Mouse (Mus musculus) forebrain, embryonic 13.5 days (tissue): ENCODE results near the gene Dusp22. TPM values are rescaled to one million over a fixed set of nuclear protein-coding genes. Genes with fewer than 3 reads are reported as not detected.

Experiments used
- ATAC-seq: fragments of 200-750 bp; cut with Nextera tagmentation; 2 replicates; pipeline ENCODE4 v1.8.0; 2017
- H3K27ac ChIP-seq: fragments of 300-500 bp; sonication (generic); 2 replicates; pipeline ENCODE4 v1.5.1; 2015; ENCODE audit warnings: inconsistent platforms, mild to moderate bottlenecking, moderate library complexity
- H3K27me3 ChIP-seq: fragments of 300-500 bp; sonication (generic); 2 replicates; pipeline ENCODE4 v1.6.1; 2015; ENCODE audit warnings: mild to moderate bottlenecking, inconsistent platforms
- H3K36me3 ChIP-seq: fragments of 300-500 bp; sonication (generic); 2 replicates; pipeline ENCODE4 v1.6.1; 2015; ENCODE audit warnings: mild to moderate bottlenecking, inconsistent platforms; ENCODE audit not compliant: poor library complexity, severe bottlenecking
- H3K4me1 ChIP-seq: fragments of 300-500 bp; sonication (generic); 2 replicates; pipeline ENCODE4 v1.6.1; 2015; ENCODE audit warnings: inconsistent platforms
- H3K4me2 ChIP-seq: fragments of 300-500 bp; sonication (generic); 2 replicates; pipeline ENCODE4 v1.6.1; 2015; ENCODE audit warnings: inconsistent platforms, mild to moderate bottlenecking, moderate library complexity
- H3K4me3 ChIP-seq: fragments of 300-500 bp; sonication (generic); 2 replicates; pipeline ENCODE4 v1.5.1; 2015; ENCODE audit warnings: mild to moderate bottlenecking, inconsistent platforms
- H3K9ac ChIP-seq: fragments of 300-500 bp; sonication (generic); 2 replicates; pipeline ENCODE4 v1.6.1; 2015; ENCODE audit warnings: mild to moderate bottlenecking, inconsistent platforms
- H3K9me3 ChIP-seq: fragments of 300-500 bp; sonication (generic); replicated peaks from 2 replicates; pipeline ENCODE4 v1.6.1; 2016; ENCODE audit warnings: inconsistent platforms
- WGBS: fragments of 180-500 bp; shearing (Covaris S2); methylation state at CpG from one replicate; pipeline ENCODE4 v1.1.7; 2015; 5-methylcytosine and 5-hydroxymethylcytosine counted together
- polyA plus RNA-seq: library from polyadenylated mRNA; unstranded; fragments of >200 nt; fragmentation: Nextera tagmentation; extraction: Ambion mirVana; gene quantifications from 2 replicates; pipeline ENCODE4 v1.2.1, GENCODE M21; 2015

Dusp22 gene
- polyA plus RNA-seq, 1 experiment from 2014 or later, result 9.3 TPM

DNA sequence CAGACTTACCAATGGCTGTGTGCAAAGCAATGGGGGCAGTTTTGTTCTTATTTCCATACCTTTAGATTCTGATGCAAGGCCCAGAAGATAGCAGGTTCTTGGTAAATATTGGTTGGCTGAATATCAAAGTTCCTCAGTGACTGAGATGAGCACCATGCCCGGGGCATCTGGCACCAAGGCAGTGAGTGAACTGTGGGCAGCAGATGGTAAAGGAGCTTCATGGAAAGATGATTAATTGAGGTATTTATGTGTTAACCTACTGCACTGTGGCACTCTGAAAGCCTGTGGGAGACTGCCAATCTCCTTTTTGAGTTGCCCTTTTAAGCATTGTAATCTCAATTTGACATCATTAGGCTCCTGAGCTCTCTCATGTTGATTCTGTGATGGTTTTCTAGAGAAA is 9.1 kb upstream of the Dusp22 start:
- no peak overlapping the region for H3K4me3 ChIP-seq
- no peaks in the 10 kb centered on the region for H3K36me3 ChIP-seq
- H3K9me3 ChIP-seq, result no peaks in the 10 kb centered on the region
- no peak overlapping the region for H3K4me2 ChIP-seq
- no peaks in the 10 kb centered on the region for H3K27me3 ChIP-seq
- H3K4me1 ChIP-seq, result no peaks in the 10 kb centered on the region
- 69% methylated on average over 1 of the region's 1 CpGs for WGBS
- H3K27ac ChIP-seq, result no peak overlapping the region
- H3K9ac ChIP-seq, result no peak overlapping the region
- no peak for ATAC-seq

DNA sequence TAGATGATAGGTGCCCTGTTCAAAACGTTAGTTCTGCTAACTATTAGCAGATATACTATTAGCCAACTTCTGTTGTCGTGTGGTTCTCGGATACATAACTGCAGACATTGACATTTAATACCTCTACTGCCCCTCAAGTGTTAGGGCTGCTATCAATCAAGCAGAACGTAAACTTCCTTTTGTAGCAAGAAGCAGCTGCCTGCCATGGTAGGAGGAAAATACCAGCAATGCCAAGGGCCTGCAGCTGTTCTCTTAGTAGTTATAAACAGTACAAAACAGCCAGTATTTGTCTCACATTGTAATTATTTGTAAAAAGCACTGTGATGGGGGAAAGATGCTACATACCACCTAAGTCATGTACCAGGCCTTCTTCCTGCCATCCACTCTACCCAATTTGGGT is 6.7 kb upstream of the Dusp22 start:
- Histone ChIP-seq H3K4me3 (no peak overlapping the region), H3K4me1 (no peaks in the 10 kb centered on the region), H3K4me2 (no peak overlapping the region), H3K36me3 (no peaks in the 10 kb centered on the region), H3K9ac (no peak overlapping the region), H3K27ac (no peak overlapping the region), H3K27me3 (no peaks in the 10 kb centered on the region), H3K9me3 (no peaks in the 10 kb centered on the region)
- 74% methylated on average over 4 of the region's 4 CpGs for WGBS
- no peak for ATAC-seq

DNA sequence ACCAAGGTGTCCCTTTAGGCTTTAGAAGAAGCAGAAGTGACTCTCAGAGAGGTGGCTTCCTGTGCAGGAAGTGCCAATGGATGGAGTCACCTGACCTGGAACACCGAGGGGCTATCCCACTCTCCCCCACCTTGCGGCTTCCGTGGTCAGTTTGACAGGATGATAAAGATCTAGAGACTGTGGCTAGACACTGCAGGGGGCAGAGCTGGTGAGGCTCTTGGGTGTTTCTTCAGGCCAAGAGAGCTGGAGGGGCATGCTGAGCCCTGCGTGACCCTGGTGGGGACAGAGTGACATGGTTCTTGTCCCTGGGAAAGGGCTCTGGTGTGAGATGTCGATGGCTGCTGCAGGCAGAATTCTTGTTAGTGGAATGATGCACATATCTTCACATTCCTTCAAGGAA is 5.3 kb upstream of the Dusp22 start:
- H3K4me1 ChIP-seq, result peaks cover 2% of the 10 kb centered on the region; the same call in 1 of the 2 replicates
- no peaks in the 10 kb centered on the region for H3K27me3 ChIP-seq
- no peak overlapping the region for H3K9ac ChIP-seq
- H3K27ac ChIP-seq, result no peak overlapping the region
- H3K36me3 ChIP-seq, result no peaks in the 10 kb centered on the region
- WGBS, result 84% methylated on average over 5 of the region's 5 CpGs
- no peaks in the 10 kb centered on the region for H3K9me3 ChIP-seq
- no peak overlapping the region for H3K4me3 ChIP-seq
- no peak for ATAC-seq
- no peak overlapping the region for H3K4me2 ChIP-seq

DNA sequence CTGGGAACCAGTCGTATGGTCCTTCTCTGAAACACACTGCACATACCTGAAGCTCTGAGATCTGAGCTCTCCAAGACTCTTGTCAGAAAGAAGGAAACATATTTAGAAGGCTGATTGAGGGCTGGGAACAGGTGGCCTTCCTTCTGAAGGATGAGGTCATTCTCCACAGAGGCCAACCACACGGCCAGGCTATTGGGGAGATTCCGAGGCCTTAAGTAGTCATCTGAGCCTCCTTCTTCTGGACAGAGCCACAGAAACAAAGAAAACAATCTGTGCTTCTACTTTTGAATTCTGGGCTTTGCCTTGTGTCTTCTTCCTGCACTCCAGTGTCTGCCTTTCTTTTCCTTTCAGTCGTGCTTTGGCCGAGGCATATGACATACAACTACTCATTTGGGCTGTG is 2.9 kb upstream of the Dusp22 start:
- Histone ChIP-seq H3K36me3 (no peaks in the 10 kb centered on the region), H3K27me3 (no peaks in the 10 kb centered on the region), H3K9me3 (no peaks in the 10 kb centered on the region), H3K4me3 (no peak overlapping the region), H3K4me1 (peaks cover 8% of the 10 kb centered on the region), H3K9ac (no peak overlapping the region), H3K27ac (no peak overlapping the region), H3K4me2 (no peak overlapping the region)
- ATAC-seq, result no peak
- 71% methylated on average over 5 of the region's 5 CpGs for WGBS

DNA sequence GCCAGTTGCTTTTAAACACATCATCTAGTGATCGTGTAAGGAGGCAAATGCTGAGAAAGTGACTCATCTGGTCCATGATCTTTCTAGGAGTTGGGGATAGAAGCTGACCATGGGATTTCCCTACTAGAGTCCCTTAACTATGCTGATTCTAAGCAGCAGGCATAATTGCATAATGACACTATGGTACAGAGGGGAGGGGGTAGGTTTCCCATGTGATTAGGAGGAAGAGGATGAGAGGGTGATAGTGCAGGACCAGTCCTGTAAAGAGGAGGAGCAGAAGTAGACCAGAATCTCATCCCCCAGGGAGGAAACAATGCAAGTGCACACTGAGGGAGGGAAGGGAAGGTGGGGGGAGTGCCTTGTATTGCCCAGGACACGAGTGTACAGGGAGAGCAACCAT is 2.0 kb upstream of the Dusp22 start:
- WGBS, result 76% methylated on average over 2 of the region's 2 CpGs
- H3K27me3 ChIP-seq, result no peaks in the 10 kb centered on the region

DNA sequence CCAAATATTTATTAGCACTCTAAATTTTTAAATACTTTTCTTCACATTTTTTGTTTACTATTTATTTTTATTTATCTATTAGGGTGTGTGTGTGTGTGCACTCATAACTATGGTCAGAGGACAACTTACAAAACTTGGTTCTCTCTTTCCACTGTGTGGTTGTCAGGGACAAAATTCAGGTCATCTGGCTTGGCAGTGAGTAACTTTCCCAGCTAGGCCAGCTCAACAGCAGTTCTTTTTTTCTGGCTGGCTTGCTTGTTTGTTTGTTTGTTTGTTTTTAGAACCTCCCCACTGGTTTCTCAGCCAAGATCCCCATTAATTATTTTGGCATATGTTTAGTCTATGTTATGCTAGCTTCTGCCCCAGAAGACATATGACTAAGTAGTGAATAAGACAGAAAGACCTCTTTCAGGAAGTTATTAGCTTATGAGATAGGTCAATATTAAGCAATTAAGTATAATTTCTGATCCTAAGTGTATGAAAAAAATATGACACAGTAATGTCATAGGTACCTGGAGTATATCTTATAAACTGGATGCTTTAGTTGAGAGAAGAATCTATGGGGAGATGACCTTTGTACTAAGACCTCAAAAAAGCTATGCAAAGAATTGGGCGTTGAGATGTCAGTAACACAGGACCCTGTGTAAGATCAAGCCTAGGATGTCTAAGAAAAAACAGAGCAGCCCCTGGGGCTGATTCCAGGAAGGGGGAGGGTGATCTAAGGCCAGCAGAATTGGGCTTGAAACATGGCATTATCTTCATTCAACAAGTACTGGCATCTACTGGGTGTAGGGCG is 1.4 kb upstream of the Dusp22 start:
- no peak for ATAC-seq
- H3K4me2 ChIP-seq, result no peak overlapping the region
- H3K9me3 ChIP-seq, result no peaks in the 10 kb centered on the region
- H3K9ac ChIP-seq, result no peak overlapping the region
- no peak overlapping the region for H3K4me3 ChIP-seq
- H3K27ac ChIP-seq, result no peak overlapping the region
- peaks cover 8% of the 10 kb centered on the region for H3K4me1 ChIP-seq
- H3K36me3 ChIP-seq, result no peaks in the 10 kb centered on the region
- WGBS, result 92% methylated on average over 2 of the region's 2 CpGs
- no peaks in the 10 kb centered on the region for H3K27me3 ChIP-seq

More for the DNA sequence above, 2.0 kb upstream of the Dusp22 start:
- no peaks in the 10 kb centered on the region for H3K9me3 ChIP-seq
- H3K4me2 ChIP-seq, result no peak overlapping the region
- no peak for ATAC-seq
- peaks cover 8% of the 10 kb centered on the region for H3K4me1 ChIP-seq
- H3K4me3 ChIP-seq, result no peak overlapping the region
- no peak overlapping the region for H3K27ac ChIP-seq
- no peaks in the 10 kb centered on the region for H3K36me3 ChIP-seq
- H3K9ac ChIP-seq, result no peak overlapping the region

DNA sequence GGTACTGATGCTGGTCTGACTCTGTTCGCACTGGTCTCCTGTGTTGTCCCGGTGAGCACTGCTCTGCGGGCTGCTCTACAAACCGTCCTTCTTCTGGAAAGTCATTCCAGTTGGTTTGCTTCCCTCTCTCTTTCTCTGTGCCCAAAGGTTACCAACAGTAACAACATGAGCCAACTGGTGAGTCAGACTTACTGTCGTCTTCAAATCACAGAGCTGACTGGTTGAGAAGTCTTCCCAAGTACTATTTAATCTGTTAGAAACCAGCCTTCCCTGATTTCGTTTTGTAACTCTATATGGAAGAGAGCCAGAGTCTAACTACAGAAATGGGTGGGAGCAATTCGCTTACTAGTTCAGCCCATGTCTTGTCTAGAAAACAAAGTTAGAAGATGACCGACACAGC is 5.5 kb downstream of the Dusp22 start:
- Histone ChIP-seq H3K27ac (no peak overlapping the region), H3K4me1 (peaks cover 5% of the 10 kb centered on the region), H3K9ac (no peak overlapping the region), H3K4me2 (no peak overlapping the region), H3K9me3 (no peaks in the 10 kb centered on the region), H3K4me3 (no peak overlapping the region), H3K27me3 (no peaks in the 10 kb centered on the region), H3K36me3 (no peaks in the 10 kb centered on the region)
- WGBS, result 94% methylated on average over 8 of the region's 8 CpGs
- no peak for ATAC-seq

DNA sequence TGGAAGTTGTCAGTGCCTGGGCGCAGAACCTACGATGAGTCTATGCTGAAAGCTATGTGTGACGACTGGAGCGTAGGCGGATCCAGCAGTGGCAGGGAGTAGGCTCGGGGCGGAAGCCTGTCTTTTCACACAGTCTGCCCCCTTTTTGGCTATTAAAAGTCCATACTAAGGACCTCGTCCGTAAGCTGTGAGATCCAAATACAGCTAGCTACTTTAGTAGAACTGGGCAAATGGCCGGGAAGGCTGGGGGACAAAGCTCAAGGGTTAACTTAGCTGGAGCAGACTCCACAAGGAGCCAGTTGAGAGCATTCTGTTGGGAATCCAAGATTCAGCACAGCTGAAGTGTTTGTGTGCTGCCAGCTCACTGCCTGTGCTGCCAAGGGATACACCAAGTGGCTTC is 6.7 kb downstream of the Dusp22 start:
- Histone ChIP-seq H3K4me1 (no peaks in the 10 kb centered on the region), H3K36me3 (no peaks in the 10 kb centered on the region), H3K4me3 (no peak overlapping the region), H3K9ac (no peak overlapping the region), H3K4me2 (no peak overlapping the region), H3K27ac (no peak overlapping the region), H3K27me3 (no peaks in the 10 kb centered on the region), H3K9me3 (no peaks in the 10 kb centered on the region; the same call in 1 of the 2 replicates)
- 94% methylated on average over 10 of the region's 10 CpGs for WGBS
- ATAC-seq, result no peak

DNA sequence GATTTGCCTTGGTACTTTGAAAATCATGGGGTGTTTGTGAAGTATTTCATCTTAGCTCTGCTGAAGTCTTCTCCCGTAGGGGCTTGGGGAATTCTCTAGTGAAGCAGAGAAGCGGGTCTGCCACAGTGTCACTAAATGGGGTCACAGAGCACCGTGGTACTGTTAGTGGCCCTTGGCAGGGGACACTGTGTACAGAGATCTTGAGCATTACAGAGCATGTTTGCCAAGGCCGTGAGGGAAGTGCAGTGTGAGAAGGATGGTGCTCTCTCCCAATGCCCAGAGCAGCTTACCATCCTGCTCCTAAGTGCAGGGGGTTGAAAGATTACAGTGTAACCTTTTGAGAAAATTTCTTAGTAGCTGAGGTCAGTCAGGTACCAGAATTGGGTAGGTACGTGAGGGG is 8.5 kb downstream of the Dusp22 start:
- 93% methylated on average over 5 of the region's 5 CpGs for WGBS
- H3K9ac ChIP-seq, result no peak overlapping the region
- no peak overlapping the region for H3K27ac ChIP-seq
- no peak overlapping the region for H3K4me3 ChIP-seq
- H3K9me3 ChIP-seq, result no peaks in the 10 kb centered on the region; the same call in 1 of the 2 replicates
- no peaks in the 10 kb centered on the region for H3K36me3 ChIP-seq
- no peak overlapping the region for H3K4me2 ChIP-seq
- H3K4me1 ChIP-seq, result no peaks in the 10 kb centered on the region
- H3K27me3 ChIP-seq, result no peaks in the 10 kb centered on the region
- ATAC-seq, result no peak

DNA sequence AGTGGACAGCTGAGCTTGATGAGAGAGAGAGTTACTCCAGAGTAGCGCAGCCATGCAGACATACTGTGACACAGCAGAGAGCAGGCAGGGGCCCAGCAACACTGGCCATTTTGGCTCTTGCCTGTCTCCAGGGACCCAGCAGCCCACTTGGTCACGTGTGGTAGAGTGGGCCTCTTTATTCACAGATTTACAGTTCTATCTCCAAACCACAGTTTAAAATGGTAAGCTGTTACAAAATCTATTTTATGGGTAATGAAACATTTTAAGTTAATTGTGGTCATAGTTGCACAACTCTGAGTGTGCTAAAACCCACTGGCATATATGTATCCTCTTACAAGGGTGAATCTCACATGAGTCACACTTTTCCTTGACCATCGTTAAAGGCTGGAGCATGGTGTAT is 9.5 kb downstream of the Dusp22 start:
- H3K9ac ChIP-seq, result no peak overlapping the region
- no peak overlapping the region for H3K27ac ChIP-seq
- H3K27me3 ChIP-seq, result no peaks in the 10 kb centered on the region
- H3K9me3 ChIP-seq, result no peaks in the 10 kb centered on the region; the same call in 1 of the 2 replicates
- no peak overlapping the region for H3K4me2 ChIP-seq
- H3K4me1 ChIP-seq, result no peaks in the 10 kb centered on the region
- H3K36me3 ChIP-seq, result no peaks in the 10 kb centered on the region
- WGBS, result 84% methylated on average over 3 of the region's 3 CpGs
- H3K4me3 ChIP-seq, result no peak overlapping the region
- ATAC-seq, result no peak

DNA sequence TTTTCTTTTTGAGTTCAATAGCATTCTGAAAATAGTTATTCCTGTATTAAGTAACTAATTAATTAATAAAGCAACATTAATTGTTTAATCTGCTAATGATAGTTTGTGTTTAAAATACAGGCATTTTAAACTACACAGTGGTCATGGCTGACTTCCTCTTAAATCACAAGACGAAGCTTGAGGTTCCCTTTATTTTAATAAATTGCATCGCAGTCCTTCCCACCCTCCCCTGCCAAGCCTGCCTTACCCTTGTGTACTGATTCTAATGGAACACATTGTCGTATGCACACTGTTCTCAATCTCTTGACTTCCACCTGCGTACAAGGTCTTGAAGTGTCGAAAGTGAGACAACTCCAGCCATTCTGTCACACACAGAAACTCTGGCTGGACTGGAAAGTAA is 14.1 kb downstream of the Dusp22 start:
- Histone ChIP-seq H3K4me3 (no peak overlapping the region), H3K9me3 (no peaks in the 10 kb centered on the region; the same call in 1 of the 2 replicates), H3K4me1 (no peaks in the 10 kb centered on the region), H3K9ac (no peak overlapping the region), H3K27ac (no peak overlapping the region), H3K4me2 (no peak overlapping the region), H3K27me3 (no peaks in the 10 kb centered on the region), H3K36me3 (no peaks in the 10 kb centered on the region)
- 93% methylated on average over 5 of the region's 5 CpGs for WGBS
- no peak for ATAC-seq

DNA sequence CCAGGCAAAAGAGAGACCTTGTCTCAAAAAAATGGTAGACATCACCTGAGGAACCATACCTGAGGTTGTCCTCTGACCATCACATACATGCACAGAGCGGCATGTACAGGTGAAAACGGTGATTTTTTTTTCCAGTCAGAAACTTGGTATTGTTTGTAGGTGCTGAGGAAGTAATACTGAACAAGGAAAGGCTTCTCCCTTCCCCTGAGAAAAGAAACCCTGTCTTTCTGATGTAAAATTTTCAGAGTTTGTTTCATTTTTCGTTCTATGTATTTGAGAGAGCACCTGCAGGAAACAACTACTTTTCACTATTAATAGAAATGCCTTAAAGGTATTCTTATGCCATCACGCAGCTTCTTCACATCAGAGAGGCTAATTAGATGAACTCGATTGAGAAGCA is 19.0 kb downstream of the Dusp22 start:
- Histone ChIP-seq H3K9ac (no peak overlapping the region), H3K4me2 (no peak overlapping the region), H3K4me3 (no peak overlapping the region), H3K27ac (no peak overlapping the region), H3K4me1 (no peaks in the 10 kb centered on the region), H3K27me3 (no peaks in the 10 kb centered on the region), H3K9me3 (no peaks in the 10 kb centered on the region), H3K36me3 (no peaks in the 10 kb centered on the region)
- WGBS, result 94% methylated on average over 5 of the region's 5 CpGs
- no peak for ATAC-seq

DNA sequence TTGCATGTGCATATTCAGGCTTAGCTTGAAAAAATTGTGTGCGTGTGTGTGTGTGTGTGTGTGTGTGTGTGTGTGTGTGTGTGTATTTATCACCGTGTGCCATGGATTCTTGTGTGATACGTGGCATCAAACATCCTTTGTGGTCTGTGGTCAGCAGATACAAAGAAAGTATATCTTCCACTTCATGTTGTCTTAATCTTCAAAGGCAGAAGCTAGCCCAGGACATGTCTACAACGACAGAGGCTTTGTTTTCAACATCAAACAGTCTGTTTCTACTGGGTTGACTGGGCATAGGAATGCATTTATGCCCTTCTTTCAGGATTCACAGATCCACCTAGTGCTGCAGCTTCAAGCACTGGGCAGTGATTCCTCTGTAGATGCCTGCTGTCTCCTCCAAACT is 22.1 kb downstream of the Dusp22 start:
- no peak overlapping the region for H3K9ac ChIP-seq
- no peak overlapping the region for H3K27ac ChIP-seq
- no peaks in the 10 kb centered on the region for H3K27me3 ChIP-seq
- H3K4me3 ChIP-seq, result no peak overlapping the region
- no peak overlapping the region for H3K4me2 ChIP-seq
- H3K36me3 ChIP-seq, result no peaks in the 10 kb centered on the region
- WGBS, result 73% methylated on average over 4 of the region's 4 CpGs
- H3K4me1 ChIP-seq, result no peaks in the 10 kb centered on the region
- no peak for ATAC-seq
- no peaks in the 10 kb centered on the region for H3K9me3 ChIP-seq
